Mouse (Mus musculus): ENCODE results near the gene Crispld2. TPM values are rescaled to one million over a fixed set of nuclear protein-coding genes. Genes with fewer than 3 reads are reported as not detected.

The Crispld2 gene
- total and polyA plus RNA-seq, 3 experiments = not detected

GRCm38 (mm10) chr8:120015916-120016315 lies 23.7 kb downstream of the Crispld2 start:
- TF ChIP-seq TBP (conservative IDR thresholded peaks at IDR 0.05; ENCODE audit: low read depth, low read length) (no peak), JUN (IDR thresholded peaks at IDR 0.05; ENCODE audit: insufficient read depth, low read depth, low read length) (no peak), MAX (IDR thresholded peaks at IDR 0.05; ENCODE audit: low read length) (no peak)
- Histone ChIP-seq H3K4me1 (ENCODE audit: control insufficient read depth in 1 of 2, insufficient read depth in 2 of 2) (peaks cover 0 to 6% of the 10 kb centered on the region in 2 experiments; a peak in 2 of 4 replicates), H3K4me2 (ENCODE audit: insufficient read depth, low read depth, poor library complexity, severe bottlenecking) (no peak overlapping the region), H3K9me3 (replicated peaks; ENCODE audit: low read length) (no peaks in the 10 kb centered on the region), H3K27me3 (replicated peaks) (peaks cover 84% of the 10 kb centered on the region), H3K9ac (ENCODE audit: insufficient read depth, low read depth) (no peak overlapping the region), H3K27ac (ENCODE audit: insufficient read depth, low read depth) (no peak overlapping the region), H3K36me3 (replicated peaks in 1 of 2; ENCODE audit: control insufficient read depth in 1 of 2, insufficient read depth in 1 of 2, low read length in 1 of 2) (no peaks in the 10 kb centered on the region), H3K4me3 (replicated peaks in 1 of 3; ENCODE audit: low read depth in 2 of 3, low read length in 2 of 3, poor library complexity in 1 of 3) (no peak overlapping the region), H3K79me2 (replicated peaks; ENCODE audit: control insufficient read depth, extremely low read depth, insufficient read depth, poor library complexity, severe bottlenecking) (no peaks in the 10 kb centered on the region)
- dilution Hi-C loops (cut with MboI; ENCODE audit: extremely low pct_ligation_motif_present, extremely low pct_unique_long_range_greater_than_20kb, low sequenced_read_pairs) (no loop called here), in situ Hi-C loops (cut with MboI; ENCODE audit: low pct_ligation_motif_present, low pct_unique_long_range_greater_than_20kb, low sequenced_read_pairs) (no loop called here)
- DNase-seq (ENCODE audit: extremely low read depth) = no peak

- Histone ChIP-seq H3K27me3 (replicated peaks) (peaks cover 86% of the 10 kb centered on the region), H3K9me3 (replicated peaks; ENCODE audit: low read length) (no peaks in the 10 kb centered on the region), H3K36me3 (replicated peaks in 1 of 2; ENCODE audit: control insufficient read depth in 1 of 2, insufficient read depth in 1 of 2, low read length in 1 of 2) (no peaks in the 10 kb centered on the region), H3K4me1 (ENCODE audit: control insufficient read depth in 1 of 2, insufficient read depth in 2 of 2) (peaks cover 0 to 6% of the 10 kb centered on the region in 2 experiments; a peak in 2 of 4 replicates), H3K4me2 (ENCODE audit: insufficient read depth, low read depth, poor library complexity, severe bottlenecking) (no peak overlapping the region), H3K9ac (ENCODE audit: insufficient read depth, low read depth) (no peak overlapping the region), H3K27ac (ENCODE audit: insufficient read depth, low read depth) (no peak overlapping the region), H3K79me2 (replicated peaks; ENCODE audit: control insufficient read depth, extremely low read depth, insufficient read depth, poor library complexity, severe bottlenecking) (no peaks in the 10 kb centered on the region), H3K4me3 (replicated peaks in 1 of 3; ENCODE audit: low read depth in 2 of 3, low read length in 2 of 3, poor library complexity in 1 of 3) (no peak overlapping the region)
- no peak for DNase-seq (ENCODE audit: extremely low read depth)
- in situ Hi-C loops (cut with MboI; ENCODE audit: low pct_ligation_motif_present, low pct_unique_long_range_greater_than_20kb, low sequenced_read_pairs) = no loop called here
- TF ChIP-seq NELFE (IDR thresholded peaks at IDR 0.05; ENCODE audit: low read depth, low read length) (no peak), EP300 (IDR thresholded peaks at IDR 0.05; ENCODE audit: low read length) (no peak), POLR2A (IDR thresholded peaks at IDR 0.05; ENCODE audit: low read depth, low read length) (no peak)
- dilution Hi-C loops (cut with MboI; ENCODE audit: extremely low pct_ligation_motif_present, extremely low pct_unique_long_range_greater_than_20kb, low sequenced_read_pairs) = no loop called here
Observed at GRCm38 (mm10) chr8:120016424-120016823, 24.2 kb downstream of the Crispld2 start.

DNA sequence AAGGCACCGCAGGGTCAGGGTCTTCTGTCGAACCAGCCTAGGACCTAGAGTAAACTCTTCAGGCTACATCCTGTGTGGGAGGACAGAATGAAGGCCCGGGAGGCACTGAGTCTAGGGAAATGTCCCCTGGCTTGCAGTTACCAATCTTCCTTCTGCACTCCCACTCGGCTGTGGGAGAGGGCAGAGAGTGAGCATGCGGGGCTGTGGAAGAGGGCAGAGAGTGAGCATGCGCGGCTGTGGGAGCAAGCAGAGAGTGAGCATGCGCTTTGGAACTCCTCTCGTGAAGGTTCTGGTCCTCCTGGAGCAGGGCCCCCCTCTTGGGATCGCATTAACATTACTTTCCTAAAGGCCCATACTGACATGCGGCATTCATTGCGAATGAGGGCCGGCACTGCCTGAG lies 25.1 kb downstream of the Crispld2 start:
- Histone ChIP-seq H3K4me2 (ENCODE audit: insufficient read depth, low read depth, poor library complexity, severe bottlenecking) (no peak overlapping the region), H3K27ac (ENCODE audit: insufficient read depth, low read depth) (no peak overlapping the region), H3K4me3 (replicated peaks in 1 of 3; ENCODE audit: low read depth in 2 of 3, low read length in 2 of 3, poor library complexity in 1 of 3) (no peak overlapping the region), H3K36me3 (replicated peaks in 1 of 2; ENCODE audit: control insufficient read depth in 1 of 2, insufficient read depth in 1 of 2, low read length in 1 of 2) (no peaks in the 10 kb centered on the region), H3K79me2 (replicated peaks; ENCODE audit: control insufficient read depth, extremely low read depth, insufficient read depth, poor library complexity, severe bottlenecking) (no peaks in the 10 kb centered on the region), H3K9ac (ENCODE audit: insufficient read depth, low read depth) (no peak overlapping the region), H3K9me3 (replicated peaks; ENCODE audit: low read length) (no peaks in the 10 kb centered on the region), H3K4me1 (ENCODE audit: control insufficient read depth in 1 of 2, insufficient read depth in 2 of 2) (peaks cover 0 to 6% of the 10 kb centered on the region in 2 experiments; a peak in 2 of 4 replicates), H3K27me3 (replicated peaks) (peaks cover 87% of the 10 kb centered on the region)
- in situ Hi-C loops (cut with MboI; ENCODE audit: low pct_ligation_motif_present, low pct_unique_long_range_greater_than_20kb, low sequenced_read_pairs) = no loop called here
- no peak for DNase-seq (ENCODE audit: extremely low read depth)
- dilution Hi-C loops (cut with MboI; ENCODE audit: extremely low pct_ligation_motif_present, extremely low pct_unique_long_range_greater_than_20kb, low sequenced_read_pairs) = no loop called here
- no peak for TF ChIP-seq MYC (IDR thresholded peaks at IDR 0.05; ENCODE audit: low read depth, low read length)
- TF ChIP-seq HCFC1 (IDR thresholded peaks at IDR 0.05; ENCODE audit: low read depth, low read length) = no peak
- no peak for TF ChIP-seq RCOR1 (conservative IDR thresholded peaks at IDR 0.05; ENCODE audit: low read depth, low read length)
